Mouse (Mus musculus): Measurements from ENCODE around the gene Immt.

The Immt gene

GRCm38 (mm10) chr6:71830690-71831580 is at the start of gene Immt:
TSS of gene Immt (plus strand) at chr6:71831331.
- DNase-seq (ENCODE audit: low read depth) = peak; percentile 97

DNA sequence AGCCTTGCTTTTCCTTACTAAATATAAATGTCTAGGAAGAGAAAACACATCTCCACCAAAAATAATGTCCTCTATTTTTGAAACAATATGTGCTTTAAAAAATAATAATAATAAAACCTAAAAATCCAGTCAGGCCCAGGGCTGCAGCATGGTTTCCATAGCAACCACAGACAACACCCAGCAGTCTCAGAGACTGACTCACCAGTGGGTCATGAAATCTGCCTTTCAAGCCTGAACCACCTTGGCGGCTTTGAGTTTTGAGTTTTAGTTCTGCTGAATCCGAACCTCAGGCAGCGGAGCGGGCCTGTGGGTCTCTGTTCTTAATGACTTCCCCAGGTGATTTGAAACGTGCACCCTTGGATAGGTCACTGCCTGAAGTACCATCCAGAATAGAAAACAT is 48.0 kb upstream of the Immt start:
- no peak for DNase-seq (ENCODE audit: low read depth)

GRCm38 (mm10) chr6:71788348-71788747 is 42.8 kb upstream of the Immt start:
- DNase-seq (ENCODE audit: low read depth) = no peak

GRCm38 (mm10) chr6:71791771-71792170 is 39.4 kb upstream of the Immt start:
- no peak for DNase-seq (ENCODE audit: low read depth)

- no peak for DNase-seq (ENCODE audit: low read depth)
These were observed 31.7 kb upstream of the Immt start for GRCm38 (mm10) chr6:71799391-71799790.

DNA sequence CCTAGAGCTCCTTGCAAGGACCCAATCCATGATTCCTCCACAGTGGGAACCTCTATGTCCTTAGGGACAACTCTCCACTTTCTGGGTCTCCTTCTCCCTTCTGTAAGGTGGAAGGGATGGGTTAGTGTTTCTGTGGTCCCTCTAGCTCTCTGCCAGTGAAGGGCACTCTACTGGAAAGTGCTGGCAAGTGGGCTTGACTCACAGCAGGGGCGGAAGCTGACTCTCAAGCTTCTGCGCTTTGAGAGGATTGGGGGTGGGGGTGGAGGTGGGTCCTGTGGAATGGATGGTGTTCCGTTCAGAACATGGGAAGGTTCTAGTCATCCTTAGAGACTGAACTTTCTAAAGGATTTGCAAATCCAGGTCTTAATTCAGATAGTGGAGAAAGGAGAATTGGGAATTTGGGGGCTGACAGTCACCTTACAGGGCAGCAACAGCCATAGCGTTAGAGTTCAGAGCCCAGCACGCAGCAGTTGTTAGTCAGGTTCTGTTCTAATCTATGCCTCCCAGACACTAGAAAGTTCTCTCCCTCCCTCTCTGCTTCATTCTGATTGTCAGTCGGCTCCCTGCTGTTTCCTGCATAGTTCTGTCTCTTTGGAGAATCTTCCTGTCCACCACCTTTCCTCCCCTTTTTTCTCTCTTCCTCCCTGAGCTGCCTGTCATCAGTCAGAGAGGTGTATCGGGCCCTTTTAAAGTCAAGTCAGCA is 30.0 kb upstream of the Immt start:
- DNase-seq (ENCODE audit: low read depth) = no peak

DNA sequence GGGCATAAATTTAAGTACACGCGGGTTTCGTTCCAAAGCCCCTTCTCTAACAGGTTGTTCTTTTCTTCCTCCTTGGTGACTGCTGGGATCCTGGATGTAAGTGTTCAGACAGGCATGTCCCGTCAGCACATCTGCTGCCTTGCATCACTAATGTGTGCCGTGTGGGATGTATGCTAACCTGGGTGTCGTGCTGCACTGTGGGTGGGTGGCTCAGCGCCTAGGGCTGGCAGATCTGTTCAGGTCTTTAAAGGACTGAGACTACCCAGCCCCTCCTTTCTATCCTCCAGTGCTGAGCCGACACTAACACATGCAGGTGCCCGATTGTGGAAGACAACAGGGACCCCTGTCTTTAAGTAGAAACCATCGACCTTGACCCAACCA is 29.4 kb upstream of the Immt start:
- DNase-seq (ENCODE audit: low read depth) = no peak

DNA sequence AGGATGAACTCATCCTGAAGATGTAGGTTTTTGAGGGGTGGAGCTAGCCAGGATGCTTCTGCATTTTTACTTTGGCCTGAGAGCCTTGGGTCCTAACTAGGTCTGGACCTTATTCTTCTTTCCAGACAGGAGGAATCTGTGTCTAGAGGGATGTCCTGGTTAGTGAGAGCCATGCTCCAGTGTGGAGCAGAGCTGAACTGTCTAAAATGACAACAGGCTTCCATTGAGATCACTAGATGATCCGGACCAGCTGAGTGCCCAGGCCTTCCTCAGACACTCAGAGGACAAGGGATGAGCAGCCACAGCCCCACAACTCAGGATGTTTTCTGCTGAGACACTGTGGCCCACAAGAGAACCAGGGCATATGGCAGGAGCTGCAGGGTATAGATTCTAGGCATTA is 27.5 kb upstream of the Immt start:
- DNase-seq (ENCODE audit: low read depth) = no peak

DNA sequence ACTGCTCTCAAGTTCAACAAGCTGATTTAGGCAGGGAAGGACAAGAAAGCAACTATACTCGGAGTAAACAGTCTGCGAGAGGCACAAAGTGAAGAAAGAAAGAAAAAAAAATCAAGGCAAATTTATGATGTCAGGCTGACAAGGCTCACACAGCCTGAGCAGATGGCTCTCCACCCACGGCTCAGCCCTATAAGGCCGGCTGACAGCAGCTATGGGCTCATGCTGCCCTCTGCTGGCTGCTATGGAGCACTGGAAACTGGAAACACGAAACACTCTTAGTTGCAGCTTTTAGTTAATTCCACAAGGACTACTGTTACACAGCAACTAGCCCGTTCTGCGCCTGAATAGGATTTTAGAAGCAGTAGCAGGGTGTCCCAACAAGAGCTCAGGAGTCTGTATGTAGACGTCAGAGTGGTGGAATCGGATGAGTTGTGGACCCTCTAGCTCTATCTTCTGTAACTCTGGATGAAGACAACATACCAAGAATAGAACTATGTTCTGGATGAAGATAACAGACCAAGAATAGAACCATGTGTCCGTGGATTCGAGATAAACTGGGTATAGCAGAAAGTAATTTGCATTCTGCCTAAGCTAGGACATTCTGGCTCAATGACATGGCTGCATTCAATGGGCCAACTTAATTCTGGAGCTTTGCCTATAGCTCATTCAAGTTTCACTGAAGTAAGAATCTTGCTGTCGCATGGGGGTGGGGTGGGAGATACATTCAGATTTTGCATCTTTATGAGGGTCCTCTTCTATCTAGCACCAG is 26.9 kb upstream of the Immt start:
- DNase-seq (ENCODE audit: low read depth) = peak; percentile 78

DNA sequence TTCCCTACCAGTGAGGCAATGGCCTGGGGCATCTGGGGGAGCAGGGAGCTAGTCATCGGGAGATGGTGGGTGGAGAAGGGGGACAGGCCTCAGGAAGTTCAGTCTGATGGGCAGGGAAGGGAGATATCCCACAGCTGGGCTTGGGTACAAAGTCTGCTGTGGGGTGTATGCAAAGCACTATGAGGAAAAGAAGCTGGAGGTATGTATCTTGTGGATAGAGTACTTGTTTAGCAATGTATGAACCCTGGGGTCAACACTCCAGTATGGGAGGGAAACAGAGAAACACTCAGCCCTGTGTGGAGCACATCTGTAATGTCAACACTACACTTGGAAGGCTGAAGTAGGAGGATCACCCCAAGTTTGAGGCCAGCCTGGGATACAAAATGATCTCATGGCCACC is 24.4 kb upstream of the Immt start:
- no peak for DNase-seq (ENCODE audit: low read depth)

DNA sequence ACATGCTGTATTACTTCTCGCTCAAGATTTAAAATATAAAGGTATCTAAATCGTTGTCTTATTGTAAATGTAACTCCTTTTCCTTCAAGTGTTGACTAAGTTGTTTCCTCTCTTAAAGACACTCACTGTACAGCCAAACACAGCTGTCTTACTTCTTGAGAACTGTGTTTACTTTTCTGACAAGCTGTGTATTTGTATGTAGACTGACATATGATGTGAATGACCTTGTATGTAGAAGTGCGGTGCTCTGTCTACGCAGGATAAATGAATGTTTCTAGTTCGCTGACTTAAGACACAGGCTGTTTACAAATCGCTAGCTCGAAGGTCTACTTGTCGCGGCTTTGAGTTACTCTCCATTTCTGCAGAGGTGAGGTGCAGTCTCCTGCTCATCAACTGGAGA is 21.2 kb upstream of the Immt start:
- no peak for DNase-seq (ENCODE audit: low read depth)

GRCm38 (mm10) chr6:71812820-71813219 is 18.3 kb upstream of the Immt start:
- no peak for DNase-seq (ENCODE audit: low read depth)

DNA sequence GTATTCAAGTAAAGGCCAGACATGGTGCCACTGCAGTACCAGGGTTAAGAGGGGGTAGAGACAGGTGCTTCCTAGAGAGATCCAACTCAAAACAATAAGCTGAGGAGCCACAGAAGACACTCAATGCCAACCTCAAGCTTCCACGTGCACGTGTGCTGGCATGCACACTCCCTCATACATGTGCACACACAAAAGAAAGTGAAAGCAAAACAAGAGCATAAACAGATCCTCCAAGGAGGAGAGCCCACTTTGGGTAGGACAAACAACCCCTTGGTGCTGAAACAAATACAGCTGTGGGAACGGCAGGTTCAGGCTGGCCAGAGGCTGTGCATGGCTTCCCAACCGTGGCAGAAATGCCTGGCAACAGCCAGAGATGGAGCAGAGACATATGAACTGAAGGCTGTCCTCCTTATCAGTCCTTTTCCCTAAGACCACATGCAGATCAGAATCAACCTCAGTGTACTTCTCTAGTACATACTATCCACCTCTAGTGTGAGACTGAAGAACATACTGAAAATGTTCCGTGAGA is 11.3 kb upstream of the Immt start:
- DNase-seq (ENCODE audit: low read depth) = no peak

DNA sequence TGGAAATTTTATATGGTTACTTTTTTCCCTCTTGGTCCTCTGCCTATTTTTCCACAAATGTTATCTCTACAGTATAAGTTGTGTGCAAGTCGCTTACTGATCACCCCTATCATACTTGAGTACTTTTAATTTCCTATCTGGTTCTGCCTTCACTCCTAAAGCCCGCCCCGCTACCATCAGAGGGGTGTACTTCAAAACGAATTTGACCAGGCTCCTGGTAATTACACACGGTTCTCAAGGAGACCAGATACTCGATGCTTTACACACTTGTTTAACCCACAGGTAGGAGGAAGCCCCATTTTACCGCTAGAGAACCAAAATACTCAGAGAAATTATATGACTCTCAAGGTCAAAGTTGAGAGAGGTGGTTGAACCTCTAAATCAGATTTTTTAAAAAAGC is 8.0 kb upstream of the Immt start:
- no peak for DNase-seq (ENCODE audit: low read depth)

GRCm38 (mm10) chr6:71823488-71823887 is 7.6 kb upstream of the Immt start:
- DNase-seq (ENCODE audit: low read depth) = peak; percentile 94

GRCm38 (mm10) chr6:71823961-71824360 is 7.2 kb upstream of the Immt start:
- DNase-seq (ENCODE audit: low read depth) = no peak

DNA sequence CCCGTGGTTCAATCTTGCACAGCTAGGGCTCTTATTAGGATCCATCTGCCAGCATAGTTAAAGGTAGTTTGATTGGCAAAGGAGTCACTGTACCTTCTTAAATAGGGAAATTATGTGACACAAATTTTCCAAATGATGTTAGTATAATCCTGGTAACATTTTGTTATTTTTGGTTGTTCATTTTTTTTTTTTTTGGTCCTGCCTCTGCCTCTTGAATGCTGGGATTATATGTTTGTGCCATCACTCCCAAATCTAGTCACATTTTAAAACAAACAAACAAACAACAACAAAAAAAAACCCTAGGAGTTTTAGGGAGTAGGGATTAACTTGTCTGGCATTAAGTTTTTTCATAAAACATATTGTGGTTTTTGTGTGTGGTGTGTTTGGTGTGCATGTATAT is 4.3 kb upstream of the Immt start, which contains the start of gene Mrpl35:
TSS of gene Mrpl35 (minus strand) at position 101 of the 400 bp plus-strand sequence.
- DNase-seq (ENCODE audit: low read depth) = no peak

GRCm38 (mm10) chr6:71829768-71830167 is 1.4 kb upstream of the Immt start:
- DNase-seq (ENCODE audit: low read depth) = no peak

DNA sequence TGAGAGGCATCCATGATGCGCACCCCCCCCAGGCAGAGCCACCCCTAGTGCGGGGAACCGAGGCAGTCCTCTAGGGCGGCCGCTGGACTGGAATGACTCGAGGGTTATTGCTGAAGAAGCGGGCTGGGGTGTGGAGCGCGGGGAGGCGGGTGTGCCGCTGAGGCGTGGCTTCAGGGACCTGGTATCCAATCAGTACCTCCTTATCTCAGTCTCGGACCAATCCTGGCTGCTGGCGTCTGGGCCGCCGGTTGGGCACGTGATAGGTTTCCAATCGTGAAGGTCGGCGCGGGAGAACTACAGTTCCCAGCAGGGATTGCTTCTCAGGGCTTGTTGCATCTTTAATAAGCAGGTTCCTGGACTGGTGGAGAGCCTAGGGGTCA is 440 bp downstream of the Immt start:
- peak; percentile 96 for DNase-seq (ENCODE audit: low read depth)

GRCm38 (mm10) chr6:71836811-71837210 is 5.7 kb downstream of the Immt start:
- no peak for DNase-seq (ENCODE audit: low read depth)

- no peak for DNase-seq (ENCODE audit: low read depth)
These were observed 8.7 kb downstream of the Immt start for GRCm38 (mm10) chr6:71839815-71840214.

GRCm38 (mm10) chr6:71840597-71841290 is 9.6 kb downstream of the Immt start:
- no peak for DNase-seq (ENCODE audit: low read depth)
